Mouse (Mus musculus) right cerebral cortex, postnatal 14 days (tissue): ENCODE results near the gene Rbm28.
A peak's percentile ranks its signal among the peaks of the same experiment; 100 is the strongest.

ENCODE experiments used
- DNase-seq: peaks from one replicate; pipeline ENCODE4 v3.0.0; 2022

Rbm28 gene

DNA sequence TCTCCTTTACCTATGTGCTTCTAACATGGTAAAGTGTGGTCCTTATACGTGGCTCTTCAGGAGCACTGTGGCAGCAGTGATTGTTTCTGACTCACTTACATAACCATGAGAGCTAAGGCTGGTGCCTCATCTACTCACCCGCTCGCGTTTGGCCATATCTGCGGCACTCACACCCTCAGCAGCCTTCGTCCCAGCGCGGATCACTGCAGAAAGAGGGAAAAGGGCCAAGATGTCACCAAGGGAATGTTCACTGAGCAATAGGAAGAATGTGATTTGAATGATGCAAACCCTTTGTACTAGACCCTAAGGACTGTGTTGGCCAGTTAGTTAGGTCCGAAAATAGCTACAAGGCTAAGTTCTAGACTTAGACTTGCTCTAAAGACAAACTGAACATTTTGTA is 27.4 kb downstream of the Rbm28 start:
- no peak for DNase-seq

DNA sequence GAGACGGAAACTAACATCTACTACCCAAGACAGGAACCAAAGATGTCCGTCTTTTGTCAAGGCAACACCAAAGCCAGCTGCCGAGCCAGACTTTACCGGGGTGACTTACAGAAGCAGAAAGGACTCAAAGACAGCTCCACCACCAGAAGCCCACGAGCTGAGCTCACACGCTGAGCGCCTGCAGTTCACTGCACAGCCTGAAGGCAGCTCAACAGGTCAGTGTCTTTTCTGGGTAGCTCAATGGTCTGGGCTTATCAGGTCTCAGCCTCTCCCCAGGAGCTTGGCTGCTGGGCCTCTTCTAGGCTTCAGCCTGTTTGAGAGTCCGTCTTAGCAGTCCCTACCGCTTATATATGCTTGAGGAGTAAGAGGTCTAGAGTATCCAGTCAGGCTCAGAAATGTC is 31.7 kb downstream of the Rbm28 start:
- DNase-seq: no peak

DNA sequence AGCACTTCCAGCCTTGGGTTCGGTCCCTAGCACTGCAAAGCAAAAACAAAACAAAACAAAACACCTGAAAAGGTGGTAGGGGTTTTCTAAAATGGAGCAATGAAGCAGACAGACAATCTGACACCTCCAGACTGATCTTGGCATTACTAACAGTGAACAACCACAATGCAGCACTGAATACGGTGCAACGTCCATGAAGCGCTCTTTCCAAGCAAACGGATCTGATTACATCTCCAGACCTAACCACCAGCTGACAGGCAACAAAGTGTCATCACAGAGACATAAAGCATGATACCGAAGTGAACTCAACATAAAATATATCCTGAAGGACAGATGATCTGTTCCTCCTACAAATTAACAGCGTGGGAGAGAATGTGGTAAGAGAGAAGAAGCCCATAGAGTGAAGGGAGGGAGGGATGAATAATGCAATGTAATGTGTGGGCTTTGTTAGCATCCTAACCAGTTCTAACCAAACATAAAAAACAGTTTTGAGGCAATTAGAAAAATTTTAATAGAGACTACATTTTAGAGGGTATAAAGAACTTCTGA is 37.9 kb downstream of the Rbm28 start:
- DNase-seq: no peak

DNA sequence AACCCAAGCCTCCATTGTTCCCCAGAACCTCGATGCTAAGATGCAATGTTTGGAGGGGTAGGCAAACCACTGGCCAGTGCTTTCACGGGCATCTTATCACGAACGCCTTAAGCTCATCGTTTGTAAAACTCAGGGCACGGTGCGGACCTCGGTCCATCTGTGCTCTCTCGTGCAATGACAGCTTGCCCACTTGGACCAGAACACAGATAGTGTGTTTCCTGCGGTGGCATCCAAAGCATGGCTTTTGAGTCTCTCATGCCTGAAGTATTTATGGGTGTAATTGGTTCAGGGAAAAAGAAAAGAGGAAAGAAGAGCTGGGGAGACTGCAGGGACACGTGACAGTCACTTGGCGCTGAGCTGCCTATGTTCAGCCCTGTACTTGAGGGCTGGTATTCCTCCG is 44.8 kb downstream of the Rbm28 start:
- no peak for DNase-seq

DNA sequence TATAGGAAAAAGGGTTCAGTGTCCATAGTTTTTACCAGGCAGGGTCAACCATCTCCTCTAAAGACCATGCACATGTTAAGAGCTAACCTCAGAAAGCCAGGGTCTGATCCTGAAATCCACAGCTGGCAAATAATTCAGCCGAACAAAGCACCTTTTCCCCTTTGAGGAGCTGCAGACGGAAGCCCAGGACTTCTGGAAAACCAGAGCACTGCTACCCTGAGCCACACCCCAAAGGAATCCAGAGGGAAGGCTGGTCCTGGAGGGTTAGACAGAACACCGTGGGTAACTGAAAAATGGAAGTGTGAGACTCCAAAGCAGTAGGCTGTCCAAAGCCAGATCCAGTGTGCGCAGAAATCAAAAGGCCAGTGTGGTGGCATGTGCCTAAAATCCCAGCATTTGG is 45.8 kb downstream of the Rbm28 start:
- DNase-seq: no peak

DNA sequence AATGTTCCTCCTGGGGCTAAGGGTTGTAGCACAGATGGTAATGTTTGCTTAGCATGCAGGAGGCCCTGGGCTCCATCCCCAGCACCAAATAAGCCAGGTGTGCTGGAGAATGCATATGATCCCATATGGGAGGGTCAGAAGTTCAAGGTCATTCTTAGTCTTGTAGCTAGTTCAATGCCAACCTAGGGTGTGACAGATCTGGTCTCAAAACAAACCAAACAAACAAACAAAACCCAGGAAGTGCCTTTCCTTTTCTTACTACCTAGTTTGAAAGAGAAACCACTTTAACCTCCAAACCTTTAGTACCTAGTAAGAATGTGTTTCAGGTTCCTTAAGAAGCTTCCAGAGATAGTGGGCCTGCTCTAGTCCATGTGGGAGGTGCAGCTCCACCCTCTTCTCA is 46.6 kb downstream of the Rbm28 start:
- no peak for DNase-seq

DNA sequence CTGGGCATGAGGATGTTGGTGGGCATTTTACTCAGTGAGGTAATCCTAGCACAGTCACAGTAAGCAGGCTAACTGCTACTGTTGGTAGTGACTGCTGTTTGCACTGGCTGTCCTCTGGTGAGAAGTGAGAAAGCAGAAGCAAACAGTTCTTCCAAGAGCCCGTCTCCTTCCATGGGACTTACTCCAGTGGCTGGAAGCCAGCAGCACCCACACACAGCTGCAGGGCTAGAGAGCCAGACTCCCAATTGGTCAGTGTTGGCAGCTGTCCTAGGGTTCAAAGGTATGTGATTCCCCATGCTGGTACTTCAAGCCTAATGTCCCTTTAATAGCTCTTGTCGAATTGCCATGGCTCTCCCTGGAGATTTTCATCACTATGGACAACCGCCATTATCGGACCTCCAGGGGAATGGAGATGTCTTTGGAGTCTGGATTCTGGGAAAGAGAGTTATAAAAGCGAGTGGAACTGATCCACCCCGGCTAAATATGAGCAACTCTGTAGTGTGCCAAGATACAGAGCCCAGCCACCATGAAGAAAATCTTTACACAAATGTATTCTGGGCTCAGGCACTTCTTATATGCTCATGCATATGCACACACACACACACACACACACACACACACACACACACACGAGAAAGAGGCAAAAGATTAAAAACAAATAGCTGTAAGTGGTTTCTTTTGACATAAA is 47.2 kb downstream of the Rbm28 start:
- peak; percentile 53 for DNase-seq

DNA sequence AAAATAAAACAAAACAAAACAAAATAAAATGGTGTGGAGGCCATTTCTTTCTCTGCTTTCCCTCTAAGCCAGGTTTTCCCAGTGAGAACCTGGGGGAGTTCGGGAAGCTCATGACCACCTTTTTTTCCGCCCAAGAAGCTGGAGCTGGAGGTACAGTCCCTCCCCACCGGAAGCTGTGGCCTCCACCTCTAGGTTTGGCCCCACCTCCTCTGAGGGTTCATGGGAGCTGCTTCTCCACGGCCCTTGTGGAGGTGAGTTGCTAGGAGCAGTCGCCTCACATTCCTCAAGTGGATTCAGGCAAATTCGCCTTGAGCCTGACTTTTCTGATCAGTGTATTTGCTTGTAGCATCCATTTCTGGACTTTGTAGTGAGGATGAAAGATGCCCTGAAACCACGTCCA is 49.0 kb downstream of the Rbm28 start:
- DNase-seq: no peak

DNA sequence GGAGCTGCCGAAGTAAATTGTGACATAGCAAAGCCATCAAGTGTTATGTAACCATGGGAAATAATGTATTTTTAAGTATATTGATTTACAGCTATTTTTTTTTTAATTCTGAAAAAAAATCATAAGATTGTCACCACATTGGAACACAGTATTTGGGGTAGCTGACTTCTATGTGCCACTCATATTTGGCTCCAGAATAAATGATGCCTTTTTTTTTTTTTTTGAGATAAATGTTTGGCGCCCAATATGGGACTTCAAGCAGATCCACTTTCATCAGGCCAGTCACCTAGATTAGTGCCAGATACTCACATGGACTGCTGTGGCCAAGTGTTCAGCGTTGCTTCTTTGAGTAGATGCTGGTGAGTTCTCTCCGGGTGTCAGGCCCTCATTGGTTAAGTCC is 53.3 kb downstream of the Rbm28 start:
- DNase-seq: no peak

DNA sequence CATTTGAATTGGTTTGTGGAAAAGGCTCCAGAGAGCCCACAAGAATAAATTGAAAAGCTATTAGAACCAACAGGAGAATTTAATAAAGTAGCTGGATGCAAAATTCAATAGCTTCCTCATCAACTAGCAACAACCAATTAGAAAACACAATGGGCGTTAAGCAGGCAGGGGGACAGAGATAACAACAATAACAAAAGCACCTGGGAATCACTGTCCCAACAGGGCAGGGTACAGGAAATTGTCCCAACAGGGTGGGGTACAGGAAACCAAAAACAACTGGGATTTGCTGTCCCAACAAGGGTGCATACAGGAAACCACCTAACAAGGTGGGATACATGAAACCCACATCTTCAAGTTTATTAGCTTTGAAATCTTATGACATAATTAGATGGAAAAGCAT is 56.4 kb downstream of the Rbm28 start:
- no peak for DNase-seq

DNA sequence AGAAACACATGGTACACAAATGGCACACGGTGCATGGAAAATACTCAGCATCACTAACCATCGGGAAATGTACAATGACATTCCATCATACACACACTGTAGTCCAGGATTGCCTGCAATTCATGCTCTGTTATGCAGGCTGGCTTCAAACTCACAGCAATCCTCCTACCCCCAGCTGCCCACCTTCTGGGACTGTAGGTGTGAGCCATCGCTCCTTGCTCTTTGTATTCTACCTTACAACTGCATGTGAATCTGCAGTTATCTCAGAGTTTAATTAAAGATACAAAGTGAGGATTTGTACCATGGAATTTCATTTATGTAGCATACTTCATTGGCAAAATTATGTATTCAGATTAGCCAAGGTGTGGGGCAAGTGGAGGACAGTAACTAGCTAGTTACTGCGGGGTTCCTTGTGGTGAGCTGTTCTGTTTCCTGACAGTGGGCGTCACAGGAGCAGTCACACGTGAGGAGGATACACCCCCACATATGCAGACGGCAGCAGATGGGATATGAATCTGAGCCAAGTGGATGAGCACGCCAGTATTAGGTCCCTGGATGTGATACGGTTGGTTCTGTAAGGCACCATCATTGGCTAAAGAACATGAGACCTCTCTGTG is 63.5 kb downstream of the Rbm28 start:
- peak; percentile 18 for DNase-seq

DNA sequence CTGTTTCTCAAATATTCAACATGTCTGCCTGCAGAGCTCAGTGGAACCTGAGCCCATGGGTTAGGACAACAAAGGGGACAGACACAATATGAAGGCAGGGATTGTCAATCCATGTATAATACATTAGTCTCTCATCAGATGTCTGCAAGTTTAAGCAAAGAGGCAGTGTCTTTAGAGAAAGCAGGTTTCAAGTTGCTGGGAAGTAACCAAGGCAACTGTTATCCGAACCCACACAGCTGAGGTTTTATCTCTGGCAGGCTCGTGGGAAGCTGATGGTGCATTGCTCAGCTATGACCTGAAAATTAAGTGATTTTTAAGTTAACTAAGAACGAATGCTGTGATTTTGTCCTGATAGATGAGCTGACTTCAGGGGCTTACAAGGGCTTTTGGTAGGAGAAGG is 64.4 kb downstream of the Rbm28 start:
- DNase-seq: peak; percentile 19

DNA sequence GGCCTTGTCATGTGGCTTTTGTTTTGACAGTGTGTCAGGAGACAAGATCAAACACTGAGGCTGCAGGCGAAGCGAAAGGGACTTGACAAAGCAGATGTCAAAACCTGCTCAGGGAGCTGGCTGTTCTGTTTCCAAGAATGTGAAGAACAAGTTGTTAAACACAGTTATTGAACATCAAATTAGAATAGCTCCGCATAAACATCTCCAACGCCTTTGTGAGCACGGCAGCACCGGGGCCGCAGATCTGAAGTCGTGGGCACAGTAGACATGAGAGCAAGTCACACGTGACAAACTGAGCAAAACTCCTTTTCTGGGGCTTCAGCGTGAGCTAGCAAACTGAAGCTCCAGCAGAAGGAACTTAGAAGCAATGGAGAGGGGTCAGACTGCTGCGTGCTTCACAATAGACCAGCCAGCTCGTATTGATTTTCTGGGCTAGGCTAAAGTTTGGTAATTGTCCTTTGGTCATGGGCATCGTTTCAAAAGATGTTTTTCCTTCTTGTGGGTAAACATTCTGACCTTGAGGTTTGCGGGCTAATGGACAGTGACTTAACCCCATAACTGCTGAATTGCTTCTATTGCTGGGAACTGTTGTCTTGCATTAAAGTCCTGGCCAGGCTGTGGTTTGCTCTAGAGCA is 65.2 kb downstream of the Rbm28 start:
- DNase-seq: peak; percentile 23

DNA sequence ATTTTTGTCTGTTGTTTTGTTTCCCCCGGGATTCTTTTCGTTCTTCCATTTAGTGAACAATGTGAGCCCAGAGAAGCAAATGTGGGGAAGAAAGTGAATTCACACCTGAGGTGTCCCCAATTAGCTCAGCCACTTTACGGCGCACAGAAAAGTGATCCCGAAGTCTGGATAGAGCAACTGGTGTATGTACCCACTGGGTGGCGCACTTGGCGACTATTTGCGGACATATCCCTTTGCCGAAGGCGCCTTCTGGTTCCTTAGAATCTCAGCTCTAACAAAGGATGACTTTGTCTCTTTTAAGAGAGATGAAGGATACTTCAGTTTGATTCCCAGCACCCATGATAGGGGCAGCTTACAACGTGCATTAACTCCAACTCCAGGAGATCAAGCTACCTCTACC is 71.9 kb downstream of the Rbm28 start:
- peak; percentile 28 for DNase-seq

DNA sequence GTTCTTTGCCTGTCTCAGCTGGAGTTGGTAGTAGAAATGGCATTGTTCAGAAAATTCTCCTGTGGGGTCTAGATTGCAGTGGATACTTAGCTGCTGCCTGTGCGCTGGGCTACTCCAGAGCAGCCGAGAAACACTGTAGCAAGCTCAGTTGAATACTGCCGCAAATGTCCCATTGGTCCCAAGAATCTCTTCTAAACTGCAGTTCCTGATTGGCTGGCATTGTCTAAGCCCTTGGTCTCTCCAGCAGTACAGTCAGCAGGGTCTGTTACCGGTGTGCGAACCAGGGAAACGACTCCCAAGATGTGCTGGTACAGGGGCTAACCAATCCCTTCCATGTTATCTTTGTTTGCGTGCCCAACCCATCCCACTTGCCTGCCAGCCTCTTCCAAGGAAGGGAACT is 72.6 kb downstream of the Rbm28 start:
- no peak for DNase-seq

DNA sequence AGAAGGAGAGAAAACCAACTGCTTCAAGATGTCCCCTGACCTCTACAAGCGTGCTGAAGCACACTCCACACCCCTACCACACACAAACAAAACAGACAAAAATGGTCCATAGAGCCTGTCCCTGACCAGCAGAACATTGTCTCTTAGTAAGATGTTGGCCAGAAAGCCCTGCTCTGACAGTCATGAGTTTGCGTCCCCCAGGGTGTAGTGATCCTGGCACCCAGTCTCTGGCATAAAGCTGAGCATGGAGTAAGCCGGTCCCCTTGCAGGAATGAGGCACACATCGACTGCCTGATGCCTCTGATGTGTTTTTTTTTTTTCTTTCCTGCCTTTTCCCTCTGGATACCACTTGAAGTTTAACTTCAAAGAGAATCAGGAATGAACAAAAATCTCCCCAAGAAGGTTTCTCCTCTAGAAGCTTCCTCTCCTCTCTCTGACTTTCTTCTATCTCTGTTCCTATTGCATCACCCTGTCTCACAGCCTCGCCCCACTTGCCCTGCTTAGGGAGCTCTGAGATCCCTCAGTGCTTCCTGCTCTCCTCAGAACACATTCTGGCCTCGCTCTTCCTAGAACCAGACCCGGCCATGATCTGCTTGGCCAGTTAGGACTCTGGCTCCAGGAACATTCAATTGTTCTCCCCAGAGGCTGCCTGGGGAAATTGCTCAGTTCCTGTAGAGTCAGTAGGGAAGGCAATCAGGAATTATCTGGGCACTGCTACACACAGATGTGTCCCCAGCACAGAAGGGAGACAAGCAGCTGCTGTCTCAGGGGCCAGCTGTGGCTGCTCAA is 76.7 kb downstream of the Rbm28 start:
- DNase-seq: no peak

DNA sequence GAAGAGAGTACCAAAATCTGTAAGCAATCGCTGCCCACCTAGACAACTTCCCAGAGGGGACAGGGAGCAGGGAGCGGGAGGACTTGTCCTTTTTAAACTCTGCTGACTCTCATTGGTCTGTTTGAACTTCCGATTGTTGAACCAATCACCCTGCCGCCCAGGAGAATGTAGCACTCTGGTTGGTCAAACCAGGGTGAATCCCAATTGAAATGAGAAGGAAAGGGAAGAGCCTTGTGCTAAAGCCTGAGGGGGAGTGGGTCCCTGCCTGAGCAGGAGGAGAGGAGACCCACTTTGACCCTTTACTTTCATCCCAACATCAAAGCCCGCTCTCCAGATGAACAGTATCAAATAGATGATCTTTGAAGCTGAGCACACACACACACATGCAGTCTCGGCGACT is 80.4 kb downstream of the Rbm28 start:
- DNase-seq: no peak

DNA sequence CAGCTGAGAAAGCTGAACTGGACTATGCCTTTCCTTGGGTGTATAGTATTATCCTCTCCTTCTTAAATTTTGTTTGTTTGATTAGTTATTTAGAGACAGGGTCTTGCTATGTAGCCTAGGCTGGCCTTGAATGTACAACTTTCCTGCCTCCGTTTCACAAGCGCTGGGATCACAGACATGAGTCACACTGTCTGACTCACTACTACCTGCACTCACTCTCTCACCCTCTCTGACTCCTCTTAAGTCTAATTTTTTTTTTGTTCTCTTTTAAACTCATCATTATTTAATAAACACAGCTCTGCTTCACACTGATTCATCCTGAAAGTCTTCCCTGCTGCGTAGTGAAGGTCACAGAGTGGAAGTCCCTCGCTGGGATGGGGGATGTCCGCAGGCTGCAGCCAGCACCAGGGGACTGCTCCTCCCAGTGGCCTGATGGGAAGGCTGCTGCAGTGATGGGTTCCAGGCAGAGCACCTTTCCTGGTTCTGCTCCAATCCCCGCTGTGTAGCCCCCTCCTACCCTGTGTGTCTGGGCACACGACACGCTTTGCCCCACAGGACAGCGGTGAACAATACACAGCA is 81.9 kb downstream of the Rbm28 start:
- no peak for DNase-seq

DNA sequence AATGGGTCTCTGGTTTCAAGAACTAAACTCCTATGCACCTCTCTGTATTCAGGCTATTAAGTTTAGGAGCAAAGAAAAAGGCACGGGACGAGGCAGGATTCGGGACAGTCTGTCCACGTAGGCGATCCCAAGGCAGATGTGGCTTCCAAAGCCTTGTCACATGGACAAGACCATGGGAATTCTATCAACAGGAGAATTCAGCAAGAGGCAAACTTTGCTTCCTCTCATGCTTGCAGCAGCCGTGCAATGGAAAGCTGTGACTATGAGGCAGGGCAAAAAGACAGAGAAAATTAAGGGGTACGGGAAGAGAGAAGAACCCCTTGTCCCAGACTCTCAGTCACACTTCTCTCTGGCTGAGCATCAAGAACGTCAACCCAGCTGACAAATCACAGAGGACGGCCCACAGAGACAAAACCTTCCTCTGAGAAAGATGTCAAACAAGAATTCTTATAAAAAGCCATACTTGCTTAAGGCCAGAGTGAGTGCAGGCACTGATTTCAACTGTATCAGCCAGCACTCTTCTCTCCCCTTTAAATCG is 82.9 kb downstream of the Rbm28 start:
- DNase-seq: no peak

DNA sequence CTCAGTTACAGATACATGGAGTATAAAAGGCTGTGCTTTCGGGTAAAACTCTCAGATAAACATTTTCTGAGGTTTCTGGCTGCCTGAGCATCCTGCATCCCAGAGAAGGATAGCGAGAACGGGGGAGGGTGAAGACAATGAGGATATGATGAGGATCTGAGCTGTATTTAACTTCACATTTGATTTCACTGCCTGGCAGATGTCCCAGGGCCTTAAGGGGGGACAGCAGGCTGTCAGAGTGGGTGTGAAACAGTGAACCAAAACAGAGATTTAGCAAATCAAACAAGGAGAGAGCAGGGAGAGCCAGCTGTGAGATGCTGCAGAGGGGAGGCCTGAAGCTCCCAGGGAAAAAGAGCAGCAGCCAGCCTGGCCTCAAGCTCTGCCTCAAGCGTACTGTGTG is 85.5 kb downstream of the Rbm28 start:
- peak; percentile 53 for DNase-seq

DNA sequence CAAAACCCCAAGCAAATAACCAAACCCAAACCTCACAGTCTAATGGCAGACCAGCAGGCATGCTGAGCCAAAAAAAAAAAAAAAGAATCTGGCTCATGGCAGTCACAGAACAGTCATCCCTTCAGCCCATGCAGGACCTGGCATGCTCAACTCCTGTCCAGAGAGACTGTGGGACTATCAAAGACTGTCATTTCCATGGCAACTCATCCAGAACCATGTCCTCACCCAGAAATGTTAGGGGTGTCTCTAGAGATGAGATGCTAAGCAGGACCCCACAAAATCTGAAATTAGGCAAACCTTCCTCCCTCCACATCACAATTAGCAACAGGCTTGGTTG is 90.7 kb downstream of the Rbm28 start:
- DNase-seq: no peak
